Mouse (Mus musculus): ENCODE results near the gene Gm5346. TPM values are rescaled to one million over a fixed set of nuclear protein-coding genes. Genes with fewer than 3 reads are reported as not detected.

Gene Gm5346
- not detected for polyA plus RNA-seq (2017; shearing (Covaris generic))

DNA sequence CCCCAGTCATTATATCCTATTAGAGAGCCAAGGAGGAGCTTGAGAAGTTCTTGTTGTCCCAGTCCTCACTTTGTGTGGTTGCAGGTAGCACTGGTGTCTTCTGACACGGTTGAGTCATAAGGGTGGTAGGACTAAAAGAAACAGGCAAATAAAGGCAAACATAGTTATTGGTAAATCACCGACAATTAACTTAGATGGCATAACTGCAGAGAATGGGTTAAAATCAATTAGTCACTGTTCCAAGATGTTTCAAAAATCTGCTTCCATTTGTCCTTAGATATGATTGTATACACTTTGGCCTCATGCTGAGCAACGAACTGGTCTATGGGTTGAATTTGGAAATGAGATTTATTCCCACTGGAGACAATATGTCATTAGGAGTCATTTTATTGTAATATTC is at the start of gene Gm5346:
Gene Gm5346, minus strand, starts transcription at position 101 of the 400 bp plus-strand sequence.

GRCm38 (mm10) chr8:43576607-43577006 is 50.5 kb downstream of the Gm5346 start, which contains the start of gene Adam26a:
Gene Adam26a, minus strand, starts transcription at chr8:43576707.

Other genes with a start within 250 kb of the Gm5346 start
- not detected for gene Adam26b, start 99.2 kb downstream of the Gm5346 start, polyA plus RNA-seq (2017; shearing (Covaris generic))
- gene Adam26a, start 50.6 kb downstream of the Gm5346 start, polyA plus RNA-seq (2017; shearing (Covaris generic)) = not detected
- gene Adam34, start 82.8 kb upstream of the Gm5346 start, polyA plus RNA-seq (2017; shearing (Covaris generic)) = 0.07 TPM

Measured in CD4-positive, CD25-positive, alpha-beta regulatory T cell (primary cell).